Mouse (Mus musculus) G1E (cell line): ENCODE data around the gene Zfp12.

Experiments
- CTCF ChIP-seq: IDR thresholded peaks from 2 replicates; pipeline ENCODE4 v1.5.1; 2012; ENCODE audit warnings: low read depth, low read length, inconsistent platforms, mixed read lengths
- GATA1 ChIP-seq: IDR thresholded peaks from 2 replicates; pipeline ENCODE4 v1.6.1; 2012; ENCODE audit warnings: borderline replicate concordance, low read length, inconsistent platforms, mixed read lengths
- GATA2 ChIP-seq: IDR thresholded peaks from 2 replicates; pipeline ENCODE4 v1.6.1; 2012; ENCODE audit warnings: low read depth, low read length, inconsistent platforms, borderline replicate concordance
- POLR2AphosphoS5 ChIP-seq: IDR thresholded peaks from 2 replicates; pipeline ENCODE4 v1.6.1; 2012; ENCODE audit warnings: low read depth, low read length, inconsistent platforms; ENCODE audit not compliant: insufficient replicate concordance
- TAL1 ChIP-seq: conservative IDR thresholded peaks from 2 replicates; pipeline ENCODE4 v1.6.1; 2012; ENCODE audit warnings: low read depth, low read length, inconsistent platforms, mixed read lengths

DNA sequence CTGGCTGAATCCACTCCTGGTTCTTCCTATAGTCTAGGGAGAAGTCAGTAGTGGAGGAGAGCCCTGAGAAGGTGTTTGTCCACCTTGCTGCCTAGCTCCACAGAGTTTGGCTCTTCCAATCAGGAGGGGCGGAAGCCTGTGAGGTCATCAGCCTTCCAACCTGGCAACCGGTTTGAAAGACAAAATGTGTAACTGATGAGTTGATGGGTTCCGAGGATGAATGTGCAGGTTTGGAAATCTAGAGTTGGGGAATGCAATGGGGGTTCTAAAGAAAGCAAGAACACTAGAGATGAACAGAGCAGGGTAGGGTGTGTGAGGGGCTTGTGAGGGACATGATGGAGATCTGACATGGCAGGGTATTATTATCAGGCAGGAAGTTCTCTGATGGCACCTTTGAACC lies 8.2 kb upstream of the Zfp12 start, which contains the start of gene Spdye4a:
- TF ChIP-seq GATA1 (no peak), CTCF (no peak), GATA2 (no peak), TAL1 (no peak), POLR2AphosphoS5 (no peak)
